Mouse (Mus musculus) neural tube, embryonic 12.5 days (tissue): ENCODE data around the gene Gfi1. TPM values are rescaled to one million over a fixed set of nuclear protein-coding genes. Genes with fewer than 3 reads are reported as not detected.

ENCODE experiments used
- ATAC-seq: fragments of 200-750 bp; cut with Nextera tagmentation; 2 replicates; pipeline ENCODE4 v1.8.0; 2017; ENCODE audit warnings: low read depth, mild to moderate bottlenecking, moderate TSS enrichment, moderate library complexity; ENCODE audit not compliant: low FRiP score
- H3K27ac ChIP-seq: fragments of 300-500 bp; sonication (generic); 2 replicates; pipeline ENCODE4 v1.5.1; 2016
- H3K27me3 ChIP-seq: fragments of 300-500 bp; sonication (generic); replicated peaks from 2 replicates; pipeline ENCODE4 v1.6.1; 2016; ENCODE audit warnings: mild to moderate bottlenecking
- H3K36me3 ChIP-seq: fragments of 300-500 bp; sonication (generic); 2 replicates; pipeline ENCODE4 v1.6.1; 2016; ENCODE audit warnings: mild to moderate bottlenecking
- H3K4me1 ChIP-seq: fragments of 300-500 bp; sonication (generic); 2 replicates; pipeline ENCODE4 v1.6.1; 2016
- H3K4me2 ChIP-seq: fragments of 300-500 bp; sonication (generic); replicated peaks from 2 replicates; pipeline ENCODE4 v1.6.1; 2016; ENCODE audit warnings: mild to moderate bottlenecking
- H3K4me3 ChIP-seq: fragments of 300-500 bp; sonication (generic); 2 replicates; pipeline ENCODE4 v1.5.1; 2016
- H3K9ac ChIP-seq: fragments of 300-500 bp; sonication (generic); 2 replicates; pipeline ENCODE4 v1.6.1; 2016; ENCODE audit warnings: mild to moderate bottlenecking
- H3K9me3 ChIP-seq: fragments of 300-500 bp; sonication (generic); 2 replicates; pipeline ENCODE4 v1.6.1; 2016; ENCODE audit warnings: mild to moderate bottlenecking
- WGBS: fragments of 180-500 bp; shearing (Covaris S2); methylation state at CpG from one replicate; pipeline ENCODE4 v1.1.7; 2016; 5-methylcytosine and 5-hydroxymethylcytosine counted together
- polyA plus RNA-seq: library from polyadenylated mRNA; unstranded; fragments of >200 nt; fragmentation: Nextera tagmentation; extraction: Ambion mirVana; gene quantifications from 2 replicates; pipeline ENCODE4 v1.2.1, GENCODE M21; 2016

Gene Gfi1
- polyA plus RNA-seq, 1 experiment from 2014 or later: not detected

DNA sequence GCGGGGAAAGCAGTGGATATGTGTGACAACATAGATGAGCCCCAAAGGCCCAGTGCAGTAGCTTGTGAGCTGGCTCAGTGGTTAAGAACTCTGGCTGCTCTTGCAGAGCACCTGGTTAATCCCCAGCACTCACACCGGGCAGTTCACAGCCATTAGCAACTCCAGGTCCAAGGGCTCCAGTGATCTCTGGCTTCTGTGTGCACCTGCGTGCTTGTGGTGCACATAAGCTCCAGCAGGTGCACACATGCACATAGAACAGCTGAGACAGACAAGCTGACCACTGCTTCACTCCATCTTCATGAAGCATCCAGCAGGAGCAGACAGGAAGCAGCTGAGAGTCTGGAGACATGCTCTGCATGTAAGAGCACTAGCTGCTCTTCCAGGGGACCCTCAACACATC, 12.5 kb upstream of the Gfi1 start:
- Histone ChIP-seq H3K9me3 (no peaks in the 10 kb centered on the region), H3K36me3 (no peaks in the 10 kb centered on the region), H3K27ac (no peak overlapping the region), H3K4me2 (no peak overlapping the region), H3K4me1 (no peaks in the 10 kb centered on the region), H3K27me3 (no peaks in the 10 kb centered on the region), H3K4me3 (no peak overlapping the region), H3K9ac (no peak overlapping the region)
- 85% methylated on average over 3 of the region's 3 CpGs for WGBS
- ATAC-seq: no peak

DNA sequence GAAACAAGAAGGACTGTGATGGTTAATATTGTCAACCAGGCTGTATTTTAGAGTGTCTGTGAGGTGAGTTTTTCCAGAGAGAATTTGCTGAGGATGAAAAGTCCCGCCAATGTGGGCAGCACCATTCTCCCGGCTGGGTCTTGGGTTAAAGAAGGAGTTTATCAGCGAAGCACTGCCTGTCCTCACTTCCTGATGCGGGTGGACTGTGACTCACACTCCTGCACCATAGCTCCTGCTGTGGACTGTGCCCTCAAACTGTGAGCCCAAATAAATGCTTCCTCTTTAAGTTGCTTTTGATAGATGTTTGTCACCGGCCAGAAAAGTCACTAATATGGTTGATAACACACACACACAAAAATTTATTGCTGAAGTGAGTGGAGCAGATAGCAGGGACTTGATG, 10.3 kb upstream of the Gfi1 start:
- no peak overlapping the region for H3K4me3 ChIP-seq
- H3K4me1 ChIP-seq: no peaks in the 10 kb centered on the region
- ATAC-seq: no peak
- H3K27ac ChIP-seq: no peak overlapping the region
- H3K4me2 ChIP-seq: no peak overlapping the region
- no peaks in the 10 kb centered on the region for H3K9me3 ChIP-seq
- 83% methylated on average over 5 of the region's 5 CpGs for WGBS
- no peak overlapping the region for H3K9ac ChIP-seq
- H3K36me3 ChIP-seq: no peaks in the 10 kb centered on the region
- peaks cover 11% of the 10 kb centered on the region; the same call in 1 of the 2 replicates for H3K27me3 ChIP-seq

DNA sequence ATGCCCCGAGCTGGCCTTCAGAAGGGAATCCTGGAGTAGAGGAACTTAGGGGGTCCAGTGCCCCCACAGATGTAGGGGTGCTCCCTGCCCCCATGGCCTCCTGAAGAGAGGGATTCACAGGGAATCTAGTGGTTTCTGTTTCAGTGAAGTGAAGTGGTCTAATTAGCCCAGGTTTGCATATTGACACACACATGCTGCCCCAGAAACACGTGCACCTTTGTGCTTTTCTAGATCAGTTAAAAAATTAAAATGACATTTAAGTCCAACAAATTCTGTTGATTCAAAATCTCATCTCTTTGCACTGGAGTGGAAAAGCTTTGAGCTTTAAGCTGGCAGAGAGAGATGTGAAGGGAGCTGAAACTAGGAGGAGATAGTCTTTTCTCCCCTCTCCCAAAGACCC, 6.0 kb upstream of the Gfi1 start:
- Histone ChIP-seq H3K4me3 (no peak overlapping the region), H3K9me3 (no peaks in the 10 kb centered on the region), H3K36me3 (no peaks in the 10 kb centered on the region), H3K27me3 (peaks cover 46% of the 10 kb centered on the region), H3K4me1 (no peaks in the 10 kb centered on the region), H3K9ac (no peak overlapping the region), H3K4me2 (no peak overlapping the region), H3K27ac (no peak overlapping the region)
- no peak for ATAC-seq
- 34% methylated on average over 2 of the region's 2 CpGs for WGBS

DNA sequence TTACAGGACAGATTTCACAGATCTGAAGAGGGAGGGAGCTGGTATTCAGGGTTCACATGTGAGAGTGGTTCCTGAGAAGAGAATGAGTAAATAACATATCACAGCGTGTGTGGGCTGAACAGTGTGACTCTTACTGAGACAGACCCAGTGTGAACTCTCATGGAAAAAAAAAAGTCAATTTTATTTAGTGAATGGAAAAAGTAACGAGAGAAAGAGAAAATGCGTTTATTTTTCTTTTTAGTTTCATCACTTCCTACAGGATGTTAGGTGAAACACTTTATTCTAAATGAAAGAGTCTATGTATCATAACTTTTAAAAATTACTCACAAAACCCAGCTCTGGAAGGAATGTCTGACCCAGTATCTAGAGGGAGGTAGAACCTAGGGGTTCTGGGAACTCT, 5.6 kb upstream of the Gfi1 start:
- no peak overlapping the region for H3K4me3 ChIP-seq
- H3K36me3 ChIP-seq: no peaks in the 10 kb centered on the region
- H3K9me3 ChIP-seq: no peaks in the 10 kb centered on the region
- peaks cover 4% of the 10 kb centered on the region; the same call in 1 of the 2 replicates for H3K4me1 ChIP-seq
- no peak overlapping the region for H3K27ac ChIP-seq
- no peak for ATAC-seq
- peaks cover 50% of the 10 kb centered on the region for H3K27me3 ChIP-seq
- no peak overlapping the region for H3K9ac ChIP-seq
- H3K4me2 ChIP-seq: no peak overlapping the region
- WGBS: 60% methylated on average over 3 of the region's 3 CpGs

DNA sequence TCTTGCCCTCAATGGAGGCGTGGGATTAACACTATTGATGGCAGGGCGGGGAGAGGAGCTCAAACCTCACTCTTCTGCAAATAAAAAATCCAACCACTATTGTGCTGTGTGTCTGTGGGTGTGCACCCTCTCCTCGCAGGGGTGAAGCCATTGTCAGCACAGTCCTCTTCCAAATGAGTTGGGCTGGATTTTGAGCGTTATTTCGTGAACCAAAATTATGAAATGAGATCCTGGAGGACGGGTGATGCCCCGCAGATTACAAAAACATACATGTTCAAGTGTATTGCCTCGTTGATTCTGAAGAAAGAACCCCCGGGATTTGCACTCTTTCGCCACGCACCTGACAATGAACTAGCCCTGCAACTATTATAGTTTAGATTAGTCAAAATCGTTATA, 1.2 kb upstream of the Gfi1 start:
- ATAC-seq: no peak
- H3K4me2 ChIP-seq: peak overlapping the region; percentile 54
- peaks cover 89% of the 10 kb centered on the region for H3K27me3 ChIP-seq
- H3K4me1 ChIP-seq: peaks cover 33% of the 10 kb centered on the region
- no peak overlapping the region for H3K4me3 ChIP-seq
- no peak overlapping the region for H3K27ac ChIP-seq
- WGBS: 15% methylated on average over 12 of the region's 12 CpGs
- H3K36me3 ChIP-seq: no peaks in the 10 kb centered on the region
- no peaks in the 10 kb centered on the region for H3K9me3 ChIP-seq
- H3K9ac ChIP-seq: no peak overlapping the region

DNA sequence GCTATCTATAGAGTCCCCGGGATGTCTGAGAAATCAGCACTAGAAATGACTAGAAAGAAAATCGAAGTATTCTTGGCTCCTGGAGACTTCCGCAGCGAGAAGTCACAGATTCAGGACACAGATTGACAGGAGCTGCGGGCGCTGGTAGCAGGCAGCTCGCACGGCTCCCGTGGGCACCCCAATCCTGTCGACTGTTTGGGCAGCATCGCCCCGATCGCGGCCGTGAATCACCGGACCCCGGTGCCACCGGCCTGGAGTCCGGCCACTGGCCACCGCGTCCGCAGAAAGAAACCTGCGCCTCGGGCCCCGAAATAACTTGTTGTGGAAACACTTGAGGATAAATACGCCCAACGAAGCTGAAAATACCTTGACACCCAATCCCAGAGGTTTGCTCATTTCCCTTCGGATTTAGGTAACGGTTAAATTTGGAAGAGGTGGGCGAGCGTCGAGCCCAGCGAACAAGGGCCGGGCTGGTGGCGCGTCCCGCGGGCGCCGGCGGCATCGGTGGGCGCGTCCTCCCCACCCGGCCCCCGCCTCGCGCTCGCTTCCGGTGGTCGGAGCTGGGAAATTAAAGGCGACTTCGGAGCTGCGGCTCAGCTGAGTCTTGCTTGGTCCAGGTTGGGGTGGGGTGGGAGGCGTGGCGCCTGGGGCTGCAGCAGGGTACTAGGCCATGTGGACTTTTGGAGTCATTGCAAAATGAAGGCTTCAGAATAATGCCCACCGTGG, 608 bp upstream of the Gfi1 start:
- peaks cover 91% of the 10 kb centered on the region for H3K27me3 ChIP-seq
- no peak overlapping the region for H3K27ac ChIP-seq
- peaks cover 38% of the 10 kb centered on the region for H3K4me1 ChIP-seq
- no peaks in the 10 kb centered on the region for H3K9me3 ChIP-seq
- peak overlapping the region; percentile 54 for H3K4me2 ChIP-seq
- peak overlapping the region; percentile 25 for H3K4me3 ChIP-seq
- H3K36me3 ChIP-seq: no peaks in the 10 kb centered on the region
- no peak overlapping the region for H3K9ac ChIP-seq
- no peak for ATAC-seq
- WGBS: under 1% methylated on average over 57 of the region's 57 CpGs

DNA sequence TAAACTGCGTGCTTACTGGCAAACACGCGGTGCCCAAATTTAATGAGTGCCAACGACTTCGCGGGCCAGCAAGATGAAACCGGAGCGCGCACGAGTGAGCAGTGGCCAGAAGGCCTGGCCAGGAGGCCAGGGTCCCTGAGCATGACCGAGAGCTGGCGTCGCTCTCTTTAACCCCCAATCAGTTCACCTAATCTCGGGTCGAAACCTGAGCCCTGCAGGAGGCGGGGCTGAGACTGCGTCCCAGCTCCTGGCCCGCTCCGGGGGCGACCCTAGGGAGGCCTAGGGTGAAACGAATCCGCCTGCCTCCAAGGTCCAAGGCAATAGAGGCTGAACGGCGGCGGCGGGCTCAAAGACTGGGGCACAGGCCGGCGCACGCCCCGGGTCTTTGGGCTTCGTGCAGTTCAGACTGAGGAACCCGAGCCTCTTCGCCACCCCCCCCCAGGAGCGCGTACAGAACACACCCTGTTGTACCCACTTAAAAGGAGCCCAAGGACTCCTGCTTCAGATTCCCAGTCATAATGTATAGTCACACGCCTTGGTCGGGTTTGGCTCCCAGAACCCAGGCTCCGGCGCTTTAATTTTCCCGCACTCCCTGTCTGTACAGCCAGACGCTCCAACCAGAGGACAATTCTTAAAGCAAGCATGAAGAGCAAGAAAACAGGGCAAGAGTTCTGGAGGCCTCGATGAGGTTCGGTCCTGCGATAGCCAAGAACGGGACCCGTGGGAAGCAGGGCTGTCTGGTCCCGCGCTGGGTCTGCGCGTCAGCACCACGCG, 988 bp downstream of the Gfi1 start:
- peaks cover 45% of the 10 kb centered on the region for H3K4me1 ChIP-seq
- ATAC-seq: peak; percentile 23; the same call in 1 of the 2 replicates
- H3K9me3 ChIP-seq: no peaks in the 10 kb centered on the region
- peak overlapping the region; percentile 45 for H3K4me2 ChIP-seq
- no peak overlapping the region for H3K27ac ChIP-seq
- no peak overlapping the region for H3K9ac ChIP-seq
- H3K36me3 ChIP-seq: no peaks in the 10 kb centered on the region
- H3K27me3 ChIP-seq: peaks cover 92% of the 10 kb centered on the region
- under 1% methylated on average over 52 of the region's 52 CpGs for WGBS
- no peak overlapping the region for H3K4me3 ChIP-seq

DNA sequence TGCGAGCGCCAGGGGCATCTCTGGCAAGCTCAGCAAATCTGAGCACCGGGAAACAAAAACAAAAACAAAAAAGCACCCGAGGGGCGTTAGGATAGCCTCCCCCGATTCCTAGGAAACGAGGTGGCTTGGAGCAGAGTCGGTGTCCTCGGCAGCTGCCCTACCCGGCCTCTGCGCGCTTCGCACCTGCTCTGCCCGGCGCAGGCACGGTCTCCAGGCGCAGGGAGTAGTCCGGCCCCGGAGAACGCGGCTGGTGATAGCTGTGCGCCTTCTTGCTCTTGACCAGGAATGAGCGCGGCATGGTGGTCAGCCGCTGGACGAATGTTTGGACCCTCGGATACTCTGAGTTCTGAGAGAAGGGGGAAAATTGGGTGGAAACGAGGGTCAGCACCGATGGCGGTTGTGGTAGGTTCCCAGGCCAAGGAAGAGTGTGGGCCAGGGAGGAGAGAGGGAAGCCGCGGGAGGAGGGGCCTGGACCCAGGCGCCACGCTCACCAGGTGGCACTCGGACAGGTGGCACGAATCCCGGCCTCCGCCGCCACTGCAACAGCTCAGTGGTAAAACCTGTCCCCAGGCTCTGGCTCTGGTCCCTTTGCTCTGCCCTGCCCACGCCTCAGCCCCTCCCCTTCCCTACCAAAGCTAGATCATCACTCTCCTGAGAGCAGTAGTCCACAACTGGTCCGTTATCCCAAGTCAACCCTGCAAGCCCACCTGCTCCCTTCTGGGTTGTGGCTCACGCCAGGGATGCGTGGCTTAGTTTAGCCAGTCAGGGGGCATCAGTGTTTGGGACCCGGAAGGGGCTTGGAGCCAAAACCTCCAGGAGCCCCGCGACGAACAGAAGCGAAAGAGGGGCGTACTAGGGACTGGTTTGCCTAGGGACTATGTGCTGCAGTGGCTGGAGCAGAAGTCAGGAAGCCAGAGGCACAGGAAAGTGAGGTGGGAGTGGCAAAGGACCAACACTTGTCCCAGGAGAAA, 2.0 kb downstream of the Gfi1 start:
- H3K4me3 ChIP-seq: no peak overlapping the region; the same call in 1 of the 2 replicates
- H3K4me2 ChIP-seq: peak overlapping the region; percentile 45
- ATAC-seq: no peak
- H3K27ac ChIP-seq: no peak overlapping the region
- no peaks in the 10 kb centered on the region for H3K9me3 ChIP-seq
- H3K36me3 ChIP-seq: no peaks in the 10 kb centered on the region
- peaks cover 45% of the 10 kb centered on the region for H3K4me1 ChIP-seq
- under 1% methylated on average over 49 of the region's 49 CpGs for WGBS
- H3K27me3 ChIP-seq: peaks cover 98% of the 10 kb centered on the region
- no peak overlapping the region for H3K9ac ChIP-seq

DNA sequence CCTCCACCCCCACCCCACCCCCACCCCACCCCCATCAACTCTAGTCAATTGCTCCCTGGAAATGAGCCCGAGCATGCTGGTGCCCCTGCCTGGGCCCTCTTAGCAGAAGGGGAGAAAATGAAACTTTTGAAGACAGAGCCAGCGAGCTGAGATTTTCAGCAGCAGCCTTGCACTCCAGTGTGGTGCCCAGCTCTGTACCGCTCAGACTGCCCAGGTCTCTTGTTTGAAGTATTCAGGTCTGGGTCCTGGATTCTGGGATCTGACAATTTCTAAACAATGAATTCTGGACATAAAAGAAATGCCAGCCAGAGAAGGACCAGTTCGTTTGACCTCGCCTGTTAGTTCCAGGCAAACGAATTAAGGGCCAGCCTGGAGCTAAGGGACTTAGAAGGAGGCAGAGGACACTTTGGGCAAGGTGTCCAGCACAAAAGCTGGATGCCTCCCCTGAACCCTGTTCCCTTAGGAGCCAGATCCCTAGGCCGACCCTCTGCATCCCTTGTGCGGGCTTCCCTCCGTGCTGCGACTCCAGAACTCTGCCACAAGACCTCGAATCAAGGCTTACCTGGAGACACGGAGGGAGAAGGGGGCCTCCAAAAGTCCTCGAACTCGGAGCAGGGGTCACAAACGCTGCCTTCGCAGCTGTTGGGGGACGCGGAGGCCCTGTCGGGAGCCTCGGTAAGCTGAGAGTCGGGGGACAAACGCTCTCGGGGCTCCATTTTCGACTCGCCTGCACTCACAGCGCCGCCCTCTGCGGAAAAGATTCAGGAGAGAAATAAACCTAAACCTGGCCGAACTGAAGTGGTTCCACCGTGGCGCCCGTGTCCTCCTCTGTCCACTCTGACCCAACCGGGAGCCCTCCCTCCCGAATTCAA, 2.9 kb downstream of the Gfi1 start:
- 2% methylated on average over 34 of the region's 34 CpGs for WGBS
- H3K9me3 ChIP-seq: no peaks in the 10 kb centered on the region
- peak overlapping the region; percentile 30 for H3K4me2 ChIP-seq

DNA sequence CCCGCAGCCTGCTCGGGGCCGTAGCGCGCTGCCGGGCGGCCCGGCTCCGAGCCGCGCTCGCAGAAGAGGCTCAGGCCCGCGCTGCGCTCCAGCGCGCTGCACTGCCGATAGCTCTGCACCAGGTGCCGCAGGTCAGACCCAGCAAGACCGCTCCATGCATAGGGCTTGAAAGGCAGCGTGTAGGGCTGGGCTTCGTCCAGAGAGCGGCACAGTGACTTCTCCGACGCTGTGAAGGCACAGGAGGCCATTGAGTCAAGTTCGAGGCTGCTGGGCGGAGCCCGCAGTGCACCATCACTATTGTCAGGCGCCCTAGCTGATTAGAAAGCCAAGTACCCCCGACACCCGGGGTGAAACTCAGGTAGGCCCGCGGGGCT, 4.2 kb downstream of the Gfi1 start:
- no peaks in the 10 kb centered on the region for H3K9me3 ChIP-seq
- under 1% methylated on average over 33 of the region's 33 CpGs for WGBS
- peaks cover 44% of the 10 kb centered on the region for H3K4me1 ChIP-seq
- peaks cover 99% of the 10 kb centered on the region for H3K27me3 ChIP-seq
- peak overlapping the region; percentile 60 for H3K4me2 ChIP-seq
- no peaks in the 10 kb centered on the region for H3K36me3 ChIP-seq
- 0 out of 2 replicates have a peak overlapping the region, but pooled peaks have one; percentile 29 for H3K9ac ChIP-seq
- ATAC-seq: peak; percentile 39
- peak overlapping the region; percentile 27 for H3K4me3 ChIP-seq
- H3K27ac ChIP-seq: no peak overlapping the region

More for the DNA sequence above, 2.9 kb downstream of the Gfi1 start:
- H3K27me3 ChIP-seq: peaks cover 97% of the 10 kb centered on the region
- H3K4me3 ChIP-seq: no peak overlapping the region
- H3K27ac ChIP-seq: no peak overlapping the region
- no peak overlapping the region for H3K9ac ChIP-seq
- no peaks in the 10 kb centered on the region for H3K36me3 ChIP-seq
- no peak for ATAC-seq
- H3K4me1 ChIP-seq: peaks cover 45% of the 10 kb centered on the region

DNA sequence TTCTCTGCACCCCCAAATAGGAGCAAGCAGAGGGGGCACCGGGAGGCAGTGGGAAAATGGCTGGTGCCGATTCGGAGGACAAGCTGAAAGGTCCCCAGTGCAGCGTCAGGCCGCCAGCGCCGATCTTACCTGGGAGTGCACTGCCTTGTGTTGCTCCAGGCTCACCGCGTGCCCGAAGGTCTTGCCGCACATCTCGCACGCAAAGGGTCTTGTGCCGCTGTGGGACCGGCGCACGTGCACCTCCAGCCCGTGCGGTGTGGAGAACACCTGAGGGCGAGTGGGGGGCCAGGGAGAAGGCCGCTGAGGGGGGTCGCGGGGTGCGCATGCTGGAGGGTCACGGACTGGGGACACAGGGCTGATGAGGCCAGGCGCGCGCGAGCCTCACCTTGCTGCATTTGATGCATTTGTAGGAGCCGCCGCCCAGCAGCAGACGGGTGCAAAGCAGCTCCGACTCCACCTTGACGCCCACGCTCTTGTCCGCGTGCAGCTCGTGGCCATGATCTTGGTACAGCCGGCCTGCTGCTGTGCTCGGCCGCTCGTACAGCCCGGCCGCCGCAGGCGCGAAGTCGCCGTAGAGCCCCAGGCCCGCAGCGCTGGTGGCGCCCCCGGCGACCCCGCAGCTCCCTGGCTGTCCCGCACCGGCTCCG, 4.7 kb downstream of the Gfi1 start:
- peaks cover 39% of the 10 kb centered on the region for H3K4me1 ChIP-seq
- 0 out of 2 replicates have a peak overlapping the region, but pooled peaks have one; percentile 29 for H3K9ac ChIP-seq
- H3K9me3 ChIP-seq: no peaks in the 10 kb centered on the region
- 1% methylated on average over 58 of the region's 58 CpGs for WGBS
- H3K27me3 ChIP-seq: peaks cover 99% of the 10 kb centered on the region
- no peak overlapping the region for H3K27ac ChIP-seq
- H3K4me3 ChIP-seq: peak overlapping the region; percentile 27
- H3K36me3 ChIP-seq: no peaks in the 10 kb centered on the region
- peak; percentile 10; the same call in 1 of the 2 replicates for ATAC-seq
- peak overlapping the region; percentile 60 for H3K4me2 ChIP-seq
